Mouse (Mus musculus) forebrain, embryonic 14.5 days (tissue): ENCODE results near the gene Tmed6. TPM values are rescaled to one million over a fixed set of nuclear protein-coding genes. Genes with fewer than 3 reads are reported as not detected.

Experiments used
- ATAC-seq: fragments of 200-750 bp; cut with Nextera tagmentation; 2 replicates; pipeline ENCODE4 v1.8.0; 2017; ENCODE audit warnings: mild to moderate bottlenecking, moderate library complexity
- DNase-seq: peaks from one replicate; pipeline ENCODE4 v3.0.0-alpha.2; 2015; ENCODE audit warnings: low spot score
- H3K27ac ChIP-seq: fragments of 300-500 bp; sonication (generic); 2 replicates; pipeline ENCODE4 v1.5.1; 2014; ENCODE audit warnings: low read depth, mild to moderate bottlenecking, control low read depth, low read length, moderate library complexity
- H3K27me3 ChIP-seq: fragments of 300-500 bp; sonication (generic); replicated peaks from 2 replicates; pipeline ENCODE4 v1.6.1; 2014; ENCODE audit warnings: low read length, control low read depth, mixed read lengths; ENCODE audit not compliant: control insufficient read depth, insufficient read depth
- H3K36me3 ChIP-seq: fragments of 300-500 bp; sonication (generic); 2 replicates; pipeline ENCODE4 v1.6.1; 2014; ENCODE audit warnings: low read length, control low read depth; ENCODE audit not compliant: control insufficient read depth, insufficient read depth
- H3K4me1 ChIP-seq: fragments of 300-500 bp; sonication (generic); 2 replicates; pipeline ENCODE4 v1.6.1; 2014; ENCODE audit warnings: antibody characterized with exemption, low read length, control low read depth; ENCODE audit not compliant: control insufficient read depth, insufficient read depth
- H3K4me2 ChIP-seq: fragments of 300-500 bp; sonication (generic); 2 replicates; pipeline ENCODE4 v1.6.1; 2014; ENCODE audit warnings: mild to moderate bottlenecking, control low read depth, low read length
- H3K4me3 ChIP-seq: fragments of 300-500 bp; sonication (generic); 2 replicates; pipeline ENCODE4 v1.5.1; 2014; ENCODE audit warnings: low read depth, low read length, control low read depth
- H3K9ac ChIP-seq: fragments of 300-500 bp; sonication (generic); 2 replicates; pipeline ENCODE4 v1.6.1; 2014; ENCODE audit warnings: mild to moderate bottlenecking, low read length, control low read depth, moderate library complexity
- H3K9me3 ChIP-seq: fragments of 300-500 bp; sonication (generic); replicated peaks from 2 replicates; pipeline ENCODE4 v1.6.1; 2016; ENCODE audit warnings: low read length, control low read depth, mixed read lengths; ENCODE audit not compliant: control insufficient read depth
- WGBS: fragments of 180-500 bp; shearing (Covaris S2); extraction: QIAGEN DNeasy Blood & Tissue Kit; methylation state at CpG from one replicate; pipeline ENCODE4 v1.1.7; 2014; 5-methylcytosine and 5-hydroxymethylcytosine counted together
- polyA plus RNA-seq: library from polyadenylated mRNA; unstranded; fragments of >200 nt; fragmentation: Nextera tagmentation; extraction: Ambion mirVana; gene quantifications from 2 replicates; pipeline ENCODE4 v1.2.1, GENCODE M21; 2014

Tmed6 gene
- not detected in 2 replicates for polyA plus RNA-seq

DNA sequence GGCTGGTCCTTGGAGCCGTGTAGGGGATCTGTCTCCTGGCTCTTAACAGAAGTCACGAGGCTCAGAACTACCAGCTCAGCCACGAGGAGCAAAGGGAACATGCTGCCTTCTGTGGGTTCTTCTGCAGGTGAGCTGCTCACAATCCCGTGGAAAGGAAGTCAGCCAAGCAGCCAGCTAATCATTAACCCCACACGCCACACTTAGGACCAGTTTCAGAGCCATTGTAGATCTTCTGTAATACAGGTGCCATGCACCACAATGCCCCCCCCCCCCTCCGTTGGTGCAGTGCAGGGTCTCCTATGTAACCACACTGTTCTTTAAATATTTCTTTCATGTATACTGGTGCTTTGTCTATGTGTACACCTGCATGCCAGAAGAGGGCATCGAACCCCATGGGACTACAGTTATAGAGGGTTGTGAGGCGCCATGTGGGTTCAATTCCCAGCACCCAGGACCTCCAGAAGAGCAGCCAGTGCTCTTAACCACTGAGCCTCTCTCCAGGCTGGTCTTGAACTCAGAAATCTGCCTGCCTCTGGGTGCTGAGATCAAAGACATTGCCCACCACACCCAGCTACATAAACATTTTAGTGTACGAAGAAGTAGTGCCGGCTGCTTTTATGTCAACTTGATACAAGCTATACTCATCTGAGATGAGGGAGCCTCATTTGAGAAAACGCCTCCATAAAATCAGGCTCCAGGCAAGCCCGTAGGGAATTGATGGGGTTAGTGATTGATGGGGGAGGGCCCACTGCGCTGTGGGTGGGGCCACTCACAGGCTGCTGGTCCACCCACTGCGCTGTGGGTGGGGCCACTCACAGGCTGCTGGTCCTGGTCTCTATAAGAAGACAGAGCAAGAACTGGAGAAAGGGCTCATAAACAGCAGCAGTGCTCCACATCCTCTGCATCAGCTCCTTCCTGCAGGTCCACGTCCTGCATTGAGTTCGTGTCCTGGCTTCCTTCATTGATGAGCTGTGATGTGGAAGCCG is at the start of gene Tmed6:
Tmed6 (minus strand) TSS at position 134 of the 986 bp plus-strand sequence.
- DNase-seq (no peak), ATAC-seq (no peak)
- Histone ChIP-seq H3K4me3 (no peak within 1 kb of the TSS), H3K9me3 (no peaks in the 10 kb centered on the region), H3K9ac (no peak within 1 kb of the TSS), H3K4me2 (no peak within 1 kb of the TSS), H3K4me1 (no peaks in the 10 kb centered on the region), H3K36me3 (peaks cover 22% of the 10 kb centered on the region), H3K27me3 (no peaks in the 10 kb centered on the region), H3K27ac (no peak within 1 kb of the TSS)
- WGBS, result 68% methylated on average over 17 of the region's 17 CpGs

DNA sequence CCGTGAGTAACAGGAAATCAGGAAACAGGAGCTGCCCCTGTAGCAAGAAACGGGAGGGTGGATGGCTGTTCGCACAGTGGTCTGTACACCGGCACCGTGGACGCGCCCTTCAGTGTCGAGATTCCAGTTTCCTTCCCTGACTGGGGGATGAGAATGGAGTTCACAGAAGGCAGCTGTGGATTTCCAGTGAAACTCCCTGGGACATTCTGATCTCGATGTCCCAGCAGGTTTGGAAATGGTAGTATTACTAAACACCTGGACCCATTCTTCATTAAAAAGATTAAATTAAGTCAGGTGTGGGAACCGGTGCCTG is 49.5 kb upstream of the Tmed6 start:
- Histone ChIP-seq H3K27ac (no peak overlapping the region), H3K4me2 (no peak overlapping the region), H3K36me3 (no peaks in the 10 kb centered on the region), H3K4me3 (no peak overlapping the region), H3K9ac (no peak overlapping the region), H3K27me3 (no peaks in the 10 kb centered on the region), H3K4me1 (no peaks in the 10 kb centered on the region), H3K9me3 (no peaks in the 10 kb centered on the region)
- DNase-seq (no peak), ATAC-seq (no peak)
- WGBS, result 89% methylated on average over 10 of the region's 10 CpGs

DNA sequence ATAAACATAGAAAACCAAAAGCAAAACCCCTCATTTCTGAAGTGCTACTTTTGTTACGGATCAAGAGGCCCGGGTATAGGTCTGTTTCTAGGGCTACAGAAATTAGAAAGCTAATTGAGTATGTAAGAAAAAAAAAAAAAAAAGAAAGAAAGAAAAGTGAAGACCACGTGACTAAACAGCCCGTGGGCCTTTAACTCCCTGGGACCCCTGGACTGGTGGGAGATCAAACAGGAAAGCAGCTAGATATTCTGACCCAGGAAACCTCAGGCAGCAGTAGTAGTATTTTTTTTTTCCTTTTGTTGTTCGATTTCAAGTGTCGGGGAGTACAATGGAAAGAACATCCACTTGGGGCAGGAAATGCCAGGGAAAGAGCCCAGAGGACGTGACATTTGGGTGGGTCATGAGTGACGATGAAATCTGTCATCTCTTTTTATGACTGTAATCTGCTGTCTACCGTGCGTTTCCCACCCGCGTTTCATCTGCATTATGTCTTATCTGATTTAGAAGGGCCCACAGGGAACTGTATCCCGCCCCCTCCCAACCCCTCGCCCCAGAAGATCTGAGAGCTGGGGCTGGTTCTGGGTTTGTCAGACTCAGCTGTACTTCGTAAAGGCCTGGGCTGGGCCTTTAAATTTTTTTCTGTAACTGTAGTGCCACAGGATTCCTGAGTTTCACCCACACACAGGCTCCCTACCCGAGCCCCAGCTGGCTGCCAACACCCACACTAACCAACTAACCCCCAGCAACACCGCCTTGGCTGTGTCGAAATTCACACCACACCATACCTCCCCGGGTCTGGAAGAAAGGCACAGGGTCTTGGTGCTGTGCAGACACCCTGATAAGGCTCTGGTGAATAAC is 48.9 kb upstream of the Tmed6 start:
- H3K27me3 ChIP-seq, result no peaks in the 10 kb centered on the region
- H3K4me1 ChIP-seq, result no peaks in the 10 kb centered on the region
- no peaks in the 10 kb centered on the region for H3K36me3 ChIP-seq
- ATAC-seq (no peak), DNase-seq (no peak)
- H3K4me2 ChIP-seq, result no peak overlapping the region
- no peak overlapping the region for H3K9ac ChIP-seq
- WGBS, result 77% methylated on average over 19 of the region's 19 CpGs
- H3K9me3 ChIP-seq, result no peaks in the 10 kb centered on the region
- H3K4me3 ChIP-seq, result no peak overlapping the region
- no peak overlapping the region for H3K27ac ChIP-seq

GRCm38 (mm10) chr8:107113209-107113608 is 47.8 kb upstream of the Tmed6 start:
- Histone ChIP-seq H3K4me2 (no peak overlapping the region), H3K4me3 (no peak overlapping the region), H3K27me3 (no peaks in the 10 kb centered on the region), H3K4me1 (no peaks in the 10 kb centered on the region), H3K36me3 (no peaks in the 10 kb centered on the region), H3K9me3 (no peaks in the 10 kb centered on the region), H3K27ac (no peak overlapping the region), H3K9ac (no peak overlapping the region)
- WGBS, result 62% methylated on average over 4 of the region's 4 CpGs
- ATAC-seq (no peak), DNase-seq (no peak)

DNA sequence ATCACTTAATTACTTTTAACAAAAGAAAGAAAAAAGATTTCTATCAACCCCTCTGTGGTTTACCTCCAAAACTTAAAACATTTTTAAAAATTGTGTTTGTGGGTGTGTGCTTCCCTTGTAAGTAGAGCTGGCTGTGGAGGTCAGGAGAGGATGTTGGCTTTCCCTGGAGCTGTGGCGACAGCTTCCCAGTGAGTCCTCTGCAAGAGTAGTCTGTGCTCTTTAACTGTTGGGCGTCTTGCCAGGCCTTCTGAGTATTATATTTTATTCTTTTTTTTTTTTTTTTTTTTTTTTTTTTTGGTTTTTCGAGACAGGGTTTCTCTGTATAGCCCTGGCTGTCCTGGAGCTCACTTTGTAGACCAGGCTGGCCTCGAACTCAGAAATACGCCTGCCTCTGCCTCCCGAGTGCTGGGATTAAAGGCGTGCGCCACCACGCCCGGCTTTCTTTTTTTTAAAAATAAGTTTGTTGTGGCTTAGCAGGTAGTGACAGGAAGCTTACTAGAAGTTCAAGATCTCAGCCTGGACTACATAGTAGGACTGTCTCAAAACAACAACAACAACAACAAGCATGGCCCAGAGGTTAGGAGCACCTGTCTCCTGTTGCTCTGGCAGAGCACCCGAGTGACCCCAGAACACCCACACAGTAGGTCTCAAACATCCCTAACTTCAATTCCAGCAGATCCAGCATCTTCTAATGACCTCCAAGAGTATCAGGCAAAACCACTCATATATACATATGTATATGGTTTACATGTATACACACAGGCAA is 46.1 kb upstream of the Tmed6 start:
- Histone ChIP-seq H3K36me3 (no peaks in the 10 kb centered on the region), H3K4me2 (no peak overlapping the region), H3K27ac (no peak overlapping the region), H3K9me3 (no peaks in the 10 kb centered on the region), H3K4me1 (no peaks in the 10 kb centered on the region), H3K4me3 (no peak overlapping the region), H3K27me3 (no peaks in the 10 kb centered on the region), H3K9ac (no peak overlapping the region)
- DNase-seq (no peak), ATAC-seq (no peak)
- WGBS, result 90% methylated on average over 9 of the region's 11 CpGs

DNA sequence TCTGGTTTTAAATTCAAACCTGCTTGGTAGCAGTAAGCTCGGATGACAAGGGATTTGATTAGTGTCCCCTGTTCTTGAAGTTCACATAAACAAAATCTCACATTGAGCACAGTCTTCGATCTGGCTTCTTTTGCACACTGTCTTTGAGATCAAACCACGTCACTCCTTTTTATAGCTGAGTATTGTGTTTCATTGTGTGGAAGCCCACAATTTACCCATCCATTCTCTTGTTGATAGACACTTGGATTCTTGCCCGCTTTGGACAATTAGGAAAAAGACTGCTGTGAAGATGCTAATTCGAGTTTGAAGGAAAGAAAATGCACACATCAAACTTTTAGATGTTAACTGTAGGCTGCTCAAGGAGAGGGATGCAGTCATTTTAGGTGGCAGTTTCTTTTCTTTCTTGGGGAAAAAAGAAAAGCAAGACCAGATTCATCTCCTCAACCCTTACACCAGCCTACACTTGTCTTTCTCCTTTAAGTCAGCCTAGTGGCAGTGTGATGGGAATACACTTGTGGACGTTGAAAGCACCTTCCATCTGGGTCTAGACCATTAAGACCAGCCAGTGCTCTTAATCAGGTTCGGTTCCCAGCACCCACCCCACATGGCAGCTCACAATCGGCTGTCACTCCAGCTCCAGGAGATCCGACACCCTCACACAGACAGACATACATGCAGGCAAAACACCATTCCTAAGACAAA is 45.3 kb upstream of the Tmed6 start:
- WGBS, result 44% methylated on average over 9 of the region's 9 CpGs

DNA sequence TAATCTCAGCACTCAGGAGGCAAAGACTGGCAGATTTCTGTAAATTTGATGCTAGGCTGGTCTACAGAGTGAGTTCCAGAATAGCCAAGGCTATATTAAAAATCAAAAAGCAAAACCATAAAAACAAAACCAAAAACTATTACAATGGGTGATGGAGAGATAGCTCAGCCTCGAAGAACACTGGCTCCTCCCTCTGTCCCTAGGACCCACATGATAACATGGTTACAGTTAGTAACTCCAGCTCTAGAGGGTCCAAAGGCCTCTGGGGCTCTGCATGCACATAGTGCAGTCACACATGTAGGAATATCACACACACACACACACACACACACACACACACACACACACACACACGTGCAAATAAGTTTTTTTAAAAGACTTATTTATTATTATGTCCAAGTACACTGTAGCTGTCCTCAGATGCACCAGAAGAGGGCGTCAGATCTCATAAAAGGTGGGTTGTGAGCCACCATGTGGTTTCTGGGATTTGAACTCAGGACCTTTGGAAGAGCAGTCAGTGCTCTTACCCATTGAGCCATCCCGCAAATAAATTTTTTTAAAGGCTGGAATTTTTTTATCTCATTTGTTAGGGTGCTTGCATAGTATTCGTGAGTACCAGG is 44.5 kb upstream of the Tmed6 start:
- H3K36me3 ChIP-seq, result no peaks in the 10 kb centered on the region
- H3K4me3 ChIP-seq, result no peak overlapping the region
- H3K4me2 ChIP-seq, result no peak overlapping the region
- DNase-seq (no peak), ATAC-seq (no peak)
- 82% methylated on average over 5 of the region's 5 CpGs for WGBS
- H3K27ac ChIP-seq, result no peak overlapping the region
- H3K9ac ChIP-seq, result no peak overlapping the region
- H3K27me3 ChIP-seq, result no peaks in the 10 kb centered on the region
- no peaks in the 10 kb centered on the region for H3K9me3 ChIP-seq
- no peaks in the 10 kb centered on the region for H3K4me1 ChIP-seq

More for the DNA sequence above, 45.3 kb upstream of the Tmed6 start:
- no peaks in the 10 kb centered on the region for H3K36me3 ChIP-seq
- no peaks in the 10 kb centered on the region for H3K9me3 ChIP-seq
- H3K4me2 ChIP-seq, result no peak overlapping the region
- H3K27me3 ChIP-seq, result no peaks in the 10 kb centered on the region
- H3K4me3 ChIP-seq, result no peak overlapping the region
- DNase-seq (peak; percentile 62), ATAC-seq (no peak)
- no peak overlapping the region for H3K27ac ChIP-seq
- no peaks in the 10 kb centered on the region for H3K4me1 ChIP-seq
- no peak overlapping the region for H3K9ac ChIP-seq
